Mouse (Mus musculus): ENCODE results near the gene Fgf7. TPM values are rescaled to one million over a fixed set of nuclear protein-coding genes. Genes with fewer than 3 reads are reported as not detected.

Fgf7 gene
- total and polyA plus RNA-seq, 3 experiments = not detected

GRCm38 (mm10) chr2:126064814-126065213 lies 30.4 kb downstream of the Fgf7 start:
- H3K79me2 ChIP-seq (ENCODE audit: control insufficient read depth, insufficient read depth, low read length, poor library complexity) = no peaks in the 10 kb centered on the region
- DNase-seq (ENCODE audit: low read depth, low spot score) = no peak
- H3K4me3 ChIP-seq (ENCODE audit: control insufficient read depth in 1 of 2, insufficient read depth in 1 of 2, low read depth in 2 of 2, low read length in 2 of 2) = no peak overlapping the region
- H3K4me1 ChIP-seq (ENCODE audit: control insufficient read depth in 1 of 2, insufficient read depth in 2 of 2, low read length in 2 of 2) = no peaks in the 10 kb centered on the region
- H3K9ac ChIP-seq (ENCODE audit: control insufficient read depth, low read depth, low read length, poor library complexity, severe bottlenecking) = no peak overlapping the region
- H3K36me3 ChIP-seq (ENCODE audit: control insufficient read depth in 1 of 2, insufficient read depth in 2 of 2, low read length in 2 of 2) = no peaks in the 10 kb centered on the region
- no peaks in the 10 kb centered on the region for H3K27me3 ChIP-seq (ENCODE audit: control insufficient read depth in 1 of 2, insufficient read depth in 2 of 2, low read length in 2 of 2)
- no peaks in the 10 kb centered on the region for H3K9me3 ChIP-seq (replicated peaks; ENCODE audit: insufficient read depth, low read length)
- TF ChIP-seq EP300 (IDR thresholded peaks at IDR 0.05; ENCODE audit: low read depth in 1 of 2, low read length in 2 of 2) = no peak
- TF ChIP-seq TCF12 (IDR thresholded peaks at IDR 0.05; ENCODE audit: low read depth, low read length) = no peak
- TF ChIP-seq POLR2AphosphoS2 (IDR thresholded peaks at IDR 0.05; ENCODE audit: low read length) = no peak
- TF ChIP-seq CTCF (IDR thresholded peaks at IDR 0.05 in 2 of 3, conservative IDR thresholded peaks at IDR 0.05 in 1 of 3; ENCODE audit: control insufficient read depth in 1 of 3, insufficient read depth in 1 of 3, low read depth in 2 of 3, low read length in 3 of 3, poor library complexity in 1 of 3, severe bottlenecking in 1 of 3) = no peak
- no peak for TF ChIP-seq KAT2A (conservative IDR thresholded peaks at IDR 0.05; ENCODE audit: low read depth, low read length)
- TF ChIP-seq MAZ (IDR thresholded peaks at IDR 0.05; ENCODE audit: low read depth, low read length) = no peak
- no peak for TF ChIP-seq ZMIZ1 (IDR thresholded peaks at IDR 0.05; ENCODE audit: low read depth, low read length)
- no peak for TF ChIP-seq ZNF384 (IDR thresholded peaks at IDR 0.05; ENCODE audit: low read depth, low read length)
- no peak for TF ChIP-seq ELF1 (IDR thresholded peaks at IDR 0.05; ENCODE audit: low read depth, low read length)
- TF ChIP-seq ZKSCAN1 (IDR thresholded peaks at IDR 0.05; ENCODE audit: low read depth, low read length) = no peak
- no peak overlapping the region for H3K27ac ChIP-seq (ENCODE audit: control insufficient read depth, low read depth, low read length)

GRCm38 (mm10) chr2:126065303-126065856 lies 30.9 kb downstream of the Fgf7 start:
- Histone ChIP-seq H3K79me2 (ENCODE audit: control insufficient read depth, insufficient read depth, low read length, poor library complexity) (no peaks in the 10 kb centered on the region), H3K9ac (ENCODE audit: control insufficient read depth, low read depth, low read length, poor library complexity, severe bottlenecking) (no peak overlapping the region), H3K27me3 (ENCODE audit: control insufficient read depth in 1 of 2, insufficient read depth in 2 of 2, low read length in 2 of 2) (no peaks in the 10 kb centered on the region), H3K27ac (ENCODE audit: control insufficient read depth, low read depth, low read length) (no peak overlapping the region), H3K9me3 (replicated peaks; ENCODE audit: insufficient read depth, low read length) (no peaks in the 10 kb centered on the region), H3K36me3 (ENCODE audit: control insufficient read depth in 1 of 2, insufficient read depth in 2 of 2, low read length in 2 of 2) (no peaks in the 10 kb centered on the region), H3K4me1 (ENCODE audit: control insufficient read depth in 1 of 2, insufficient read depth in 2 of 2, low read length in 2 of 2) (no peaks in the 10 kb centered on the region), H3K4me3 (ENCODE audit: control insufficient read depth in 1 of 2, insufficient read depth in 1 of 2, low read depth in 2 of 2, low read length in 2 of 2) (no peak overlapping the region)
- no peak for DNase-seq (ENCODE audit: low read depth, low spot score)
- no peak for TF ChIP-seq USF2 (IDR thresholded peaks at IDR 0.05; ENCODE audit: borderline replicate concordance in 1 of 2, insufficient read depth in 1 of 2, low read depth in 1 of 2, low read length in 2 of 2)
- TF ChIP-seq EP300 (IDR thresholded peaks at IDR 0.05; ENCODE audit: low read depth in 1 of 2, low read length in 2 of 2) = no peak
- no peak for TF ChIP-seq SMC3 (IDR thresholded peaks at IDR 0.05; ENCODE audit: low read depth, low read length)
- no peak for TF ChIP-seq JUND (IDR thresholded peaks at IDR 0.05; ENCODE audit: low read depth, low read length)
- TF ChIP-seq MEF2A (IDR thresholded peaks at IDR 0.05; ENCODE audit: extremely low read depth, insufficient replicate concordance, low read depth, low read length, poor library complexity, severe bottlenecking) = no peak
- TF ChIP-seq ZKSCAN1 (IDR thresholded peaks at IDR 0.05; ENCODE audit: low read depth, low read length) = no peak
- TF ChIP-seq MAFK (IDR thresholded peaks at IDR 0.05; ENCODE audit: borderline replicate concordance, low read depth, low read length) = no peak
- TF ChIP-seq ETS1 (IDR thresholded peaks at IDR 0.05; ENCODE audit: low read depth, low read length) = no peak
- TF ChIP-seq HCFC1 (IDR thresholded peaks at IDR 0.05; ENCODE audit: low read depth, low read length) = no peak
- no peak for TF ChIP-seq MAX (IDR thresholded peaks at IDR 0.05; ENCODE audit: low read length)
- TF ChIP-seq SIN3A (IDR thresholded peaks at IDR 0.05; ENCODE audit: low read length) = no peak
- no peak for TF ChIP-seq BHLHE40 (IDR thresholded peaks at IDR 0.05; ENCODE audit: borderline replicate concordance, low read depth, low read length)
- no peak for TF ChIP-seq TBP (IDR thresholded peaks at IDR 0.05; ENCODE audit: low read depth, low read length)
- no peak for TF ChIP-seq UBTF (IDR thresholded peaks at IDR 0.05; ENCODE audit: borderline replicate concordance, insufficient read depth, low read depth, low read length)
- no peak for TF ChIP-seq ZC3H11A (IDR thresholded peaks at IDR 0.05; ENCODE audit: low read depth, low read length)
- no peak for TF ChIP-seq MYC (IDR thresholded peaks at IDR 0.05; ENCODE audit: low read depth, low read length)
- TF ChIP-seq KAT2A (conservative IDR thresholded peaks at IDR 0.05; ENCODE audit: low read depth, low read length) = no peak
